Mouse (Mus musculus) kidney, adult 18-20 months (tissue): ENCODE measurements at regions not wholly inside any gene's neighbourhood (a gene's known extent, or its start where the extent isn't known, plus 50 kb on each side); places are given as distances from the start of the nearest gene placed in this dataset.
"Not testable (repeated sequence)": the region's sequence is repeated elsewhere in the genome, so short reads cannot be mapped to it uniquely, and the experiment has no call there.

ENCODE experiments used
- DNase-seq: peaks from one replicate; pipeline ENCODE4 v3.0.0; 2021

- no peak for DNase-seq
These were observed 209.5 kb downstream of the Sorl1 start for GRCm38 (mm10) chr9:41914611-41915010.

GRCm38 (mm10) chr9:41913911-41914310, 210.2 kb downstream of the Sorl1 start:
- no peak for DNase-seq

- no peak for DNase-seq
These were observed 211.6 kb downstream of the Sorl1 start for GRCm38 (mm10) chr9:41912482-41912881.

- no peak for DNase-seq
These were observed 223.5 kb downstream of the Sorl1 start for GRCm38 (mm10) chr9:41900606-41900974.

GRCm38 (mm10) chr9:41899766-41900605, 224.1 kb downstream of the Sorl1 start:
- no peak for DNase-seq

- DNase-seq = no peak
These were observed 229.0 kb downstream of the Sorl1 start for GRCm38 (mm10) chr9:41895106-41895505.

GRCm38 (mm10) chr9:41892841-41893240, 231.3 kb downstream of the Sorl1 start:
- DNase-seq = no peak

GRCm38 (mm10) chr9:41891206-41891605, 232.9 kb downstream of the Sorl1 start:
- DNase-seq = no peak

GRCm38 (mm10) chr9:41890273-41891141, 233.6 kb downstream of the Sorl1 start:
- DNase-seq = peak; percentile 13

- no peak for DNase-seq
These were observed 234.4 kb downstream of the Sorl1 start for GRCm38 (mm10) chr9:41889568-41890272.

- no peak for DNase-seq
These were observed 235.4 kb downstream of the Sorl1 start for GRCm38 (mm10) chr9:41888616-41889150.

GRCm38 (mm10) chr9:41886456-41886855, 237.6 kb downstream of the Sorl1 start:
- not testable (repeated sequence) for DNase-seq

GRCm38 (mm10) chr9:41880457-41880856, 243.6 kb downstream of the Sorl1 start:
- DNase-seq = no peak

- DNase-seq = no peak
These were observed 245.0 kb downstream of the Sorl1 start for GRCm38 (mm10) chr9:41879080-41879479.

- no peak for DNase-seq
These were observed 263.0 kb downstream of the Sorl1 start for GRCm38 (mm10) chr9:41861136-41861535.

- peak; percentile 11 for DNase-seq
These were observed 263.4 kb downstream of the Sorl1 start for GRCm38 (mm10) chr9:41860681-41861080.

GRCm38 (mm10) chr9:41859780-41860179, 264.3 kb downstream of the Sorl1 start:
- no peak for DNase-seq

- no peak for DNase-seq
These were observed 272.0 kb downstream of the Sorl1 start for GRCm38 (mm10) chr9:41852099-41852498.

GRCm38 (mm10) chr9:41849628-41850326, 274.3 kb downstream of the Sorl1 start:
- DNase-seq = no peak

- DNase-seq = no peak
These were observed 279.5 kb downstream of the Sorl1 start for GRCm38 (mm10) chr9:41844616-41845015.

- no peak for DNase-seq
These were observed 289.4 kb downstream of the Sorl1 start for GRCm38 (mm10) chr9:41834487-41835404.
